Mouse (Mus musculus) left cerebral cortex, postnatal 14 days (tissue): Measurements from ENCODE around the gene Dpf3. TPM values are rescaled to one million over a fixed set of nuclear protein-coding genes. Genes with fewer than 3 reads are reported as not detected.

ENCODE experiments used
- DNase-seq, 2 experiments: peaks; one replicate each; pipeline ENCODE4 v3.0.0; 2021 to 2022; ENCODE audit warnings: low spot score in 2 of 2, mixed read lengths in 1 of 2
- intact Hi-C: fragments of 180-260 bp; cut with DNase I; formaldehyde crosslinking; loops from one replicate; pipeline ENCODE4 v1.15.1; 2025
- total RNA-seq, 2 experiments: library from RNA; stranded (reverse); gene quantifications; 2 replicates each; pipeline ENCODE4 v1.2.3; 2021

Dpf3 gene
- total RNA-seq, 2 experiments from 2014 or later: 6.7 to 7.5 TPM

DNA sequence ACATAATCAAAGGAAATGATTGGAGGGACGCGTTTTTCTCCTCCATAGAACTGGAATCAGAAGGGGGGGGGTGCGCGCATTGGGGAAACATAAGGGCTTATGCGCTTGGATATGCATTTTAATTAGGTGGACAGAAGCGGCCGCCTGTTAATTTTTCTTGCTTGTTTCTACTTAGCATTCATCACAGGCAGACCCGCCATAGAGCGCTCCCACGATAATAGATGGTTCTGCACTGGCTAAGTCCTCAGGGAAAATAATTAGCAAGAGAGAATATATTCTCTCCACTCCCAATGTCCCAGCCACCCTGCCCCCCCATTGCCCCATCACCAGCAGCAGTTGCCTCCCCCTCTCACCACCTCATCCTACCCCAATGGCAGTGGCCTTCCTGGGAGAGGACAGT, 11.2 kb downstream of the Dpf3 start:
- no peak for DNase-seq
- intact Hi-C loops: no loop called here

DNA sequence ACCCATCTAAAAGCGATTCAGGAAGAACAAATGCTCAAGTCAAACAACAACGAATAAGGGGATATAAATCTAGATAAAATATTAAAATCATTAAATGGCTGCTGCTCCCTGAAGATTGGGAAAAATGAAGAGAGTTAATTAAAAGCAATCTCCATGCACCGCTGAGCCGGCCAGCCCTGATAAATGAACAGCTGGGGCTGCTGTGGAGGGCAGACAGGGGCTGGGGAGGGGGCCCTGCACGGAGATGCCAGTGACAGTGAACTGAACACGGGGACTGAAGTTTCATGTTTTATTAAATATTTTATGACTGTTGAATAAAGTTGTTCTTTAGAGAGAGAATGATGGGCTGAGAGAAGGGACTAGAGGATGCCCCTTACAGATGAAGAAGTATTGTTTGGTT, 12.1 kb downstream of the Dpf3 start:
- intact Hi-C loops: no loop called here
- DNase-seq: no peak

DNA sequence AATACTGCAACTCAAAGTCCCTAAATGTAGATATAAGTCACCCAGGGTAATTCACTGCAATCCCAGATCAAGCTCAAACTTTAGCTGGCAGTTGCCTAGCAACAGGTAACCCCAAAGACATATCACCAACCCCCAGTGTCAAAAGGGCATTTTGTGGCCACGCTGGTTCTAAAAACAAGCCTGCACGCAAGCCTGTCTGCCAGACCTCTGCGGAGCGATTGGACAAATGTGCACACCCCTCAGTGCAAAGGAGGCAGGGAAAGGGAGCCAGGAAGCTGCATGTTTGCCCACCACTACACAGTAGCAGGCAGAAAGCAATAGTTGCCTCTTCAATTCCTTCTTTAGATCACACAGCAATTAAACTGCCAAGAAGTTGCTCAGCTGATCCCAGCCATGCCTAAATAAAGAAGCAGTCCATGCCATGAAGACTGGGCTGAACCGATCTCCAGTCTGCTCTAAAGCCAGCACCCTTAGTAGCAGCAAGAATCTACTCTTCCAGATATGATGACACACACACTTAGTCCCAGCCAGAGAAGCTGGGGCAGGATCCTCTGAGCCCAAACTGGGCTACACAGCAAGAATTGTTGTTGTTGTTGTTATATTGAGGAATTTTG, 13.4 kb downstream of the Dpf3 start:
- DNase-seq: no peak
- intact Hi-C loops: no loop called here

DNA sequence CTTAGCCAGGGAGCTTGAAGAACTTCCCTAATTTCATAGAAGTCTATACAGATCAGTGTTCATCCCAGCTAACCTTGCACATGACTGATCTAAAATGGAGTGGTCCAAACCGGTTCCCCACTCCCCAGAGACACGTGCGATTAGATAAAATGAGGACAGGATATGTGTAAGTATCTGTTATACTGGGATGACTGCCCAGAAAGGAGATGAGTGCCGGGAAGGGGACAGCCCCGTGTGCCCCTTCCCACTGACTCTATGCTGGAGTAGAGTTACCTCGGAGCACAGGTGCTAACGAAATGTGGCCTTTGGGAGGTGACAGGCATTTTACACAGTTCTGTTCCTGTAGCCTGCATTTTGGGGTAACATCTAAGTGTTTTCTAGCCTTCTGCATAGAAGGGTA, 15.8 kb downstream of the Dpf3 start:
- DNase-seq: no peak
- intact Hi-C loops: no loop called here

DNA sequence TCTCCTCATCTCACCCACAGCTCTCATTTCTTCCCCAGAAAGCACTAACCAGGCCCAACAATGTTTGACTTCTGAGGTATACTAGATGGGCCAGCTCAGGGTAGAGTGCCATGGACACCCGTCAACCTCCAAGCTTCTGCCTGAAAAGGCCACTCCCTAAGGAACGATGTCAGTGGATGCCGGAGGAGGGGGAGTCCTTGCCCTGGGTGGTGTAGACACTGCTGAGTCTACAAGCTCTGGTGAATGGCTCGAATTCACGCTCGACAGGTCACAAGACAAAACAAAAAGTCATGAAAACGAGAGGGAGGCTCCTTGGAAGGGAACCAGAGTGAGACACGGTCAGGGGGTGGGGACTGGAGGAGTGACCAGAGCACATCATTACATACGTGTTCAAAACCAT, 17.4 kb downstream of the Dpf3 start:
- intact Hi-C loops: no loop called here
- DNase-seq: no peak

DNA sequence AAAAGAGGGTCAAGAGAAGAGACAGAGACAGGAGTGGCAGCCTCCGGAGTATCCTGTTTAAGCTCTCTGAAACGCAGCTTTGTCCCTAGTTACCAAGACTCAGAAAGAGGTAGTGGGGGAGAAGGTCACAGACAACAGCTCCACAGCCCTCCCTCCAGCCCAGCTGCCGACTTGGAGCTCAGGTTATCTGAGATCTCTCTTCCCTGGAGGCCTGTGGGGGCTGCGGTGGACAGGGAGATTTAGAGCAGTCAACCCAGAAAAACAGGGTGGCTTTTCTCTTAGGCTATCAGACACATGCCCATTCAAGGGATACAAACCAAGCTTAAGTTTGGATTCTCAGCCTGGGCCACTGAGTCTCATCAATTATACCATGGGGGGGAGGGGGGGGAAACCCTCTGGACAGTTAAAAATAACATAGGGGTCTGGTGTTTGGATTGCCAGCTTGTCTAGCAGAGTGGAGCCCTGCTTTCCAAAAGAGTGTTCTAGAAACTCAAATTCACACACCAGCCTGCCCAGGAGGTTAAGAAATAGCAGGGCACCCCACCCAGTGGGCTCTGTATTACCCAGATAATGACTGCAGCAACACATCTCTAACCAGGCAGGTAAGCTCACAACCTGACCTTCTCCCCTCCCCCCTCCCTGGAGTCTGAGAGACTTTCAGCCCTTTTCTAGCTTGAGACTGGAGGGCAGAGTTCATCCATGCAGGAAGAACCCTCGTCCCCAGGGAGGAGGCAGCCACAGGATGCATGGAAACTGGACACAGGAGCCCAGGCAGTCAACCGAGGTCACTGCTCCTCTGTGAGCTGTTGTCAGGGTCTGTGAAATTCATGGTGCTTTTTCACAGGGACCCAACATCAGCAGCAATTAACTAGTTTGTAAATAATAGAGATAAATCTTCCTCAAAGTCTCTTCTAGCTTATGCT, 20.7 kb downstream of the Dpf3 start:
- no peak for DNase-seq
- intact Hi-C loops: no loop called here

DNA sequence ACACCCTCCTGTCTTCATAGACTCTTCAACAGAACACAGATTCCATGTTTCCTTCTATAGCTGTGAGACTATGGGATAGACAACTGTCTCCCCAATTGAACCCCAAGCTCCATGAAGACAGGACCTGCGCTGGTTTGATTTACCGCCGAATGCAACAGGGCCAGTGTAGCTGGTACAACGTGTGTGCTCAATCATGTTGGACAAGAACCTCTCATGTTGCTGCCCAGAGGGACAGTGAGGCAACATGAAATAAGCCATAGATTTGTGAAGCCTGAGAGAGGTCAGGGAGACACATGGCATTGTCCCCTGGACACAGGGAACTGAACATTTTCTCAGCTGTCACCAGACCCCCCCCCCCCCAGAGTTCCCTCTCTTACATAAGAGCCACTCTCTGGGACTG, 21.5 kb downstream of the Dpf3 start:
- DNase-seq: no peak
- intact Hi-C loops: no loop called here

DNA sequence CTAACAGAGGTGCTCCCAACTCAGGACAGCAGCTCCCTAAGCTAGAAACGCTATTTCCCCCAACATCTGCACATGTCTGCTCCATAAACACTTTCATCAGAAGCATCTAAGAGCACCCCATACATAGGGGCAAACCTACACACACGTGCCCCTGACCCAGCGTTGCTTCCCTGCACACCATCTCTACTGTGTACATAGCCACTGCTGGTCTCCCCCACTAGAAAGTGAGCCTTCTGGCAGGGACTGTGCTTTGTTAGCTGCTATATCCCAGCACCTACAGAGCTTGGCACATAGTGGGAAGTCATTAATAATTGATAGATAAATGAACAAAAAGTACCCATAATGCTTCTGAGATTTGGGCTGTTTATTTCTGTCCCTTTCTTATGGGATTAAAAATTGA, 27.2 kb downstream of the Dpf3 start:
- intact Hi-C loops: no loop called here
- DNase-seq: no peak

DNA sequence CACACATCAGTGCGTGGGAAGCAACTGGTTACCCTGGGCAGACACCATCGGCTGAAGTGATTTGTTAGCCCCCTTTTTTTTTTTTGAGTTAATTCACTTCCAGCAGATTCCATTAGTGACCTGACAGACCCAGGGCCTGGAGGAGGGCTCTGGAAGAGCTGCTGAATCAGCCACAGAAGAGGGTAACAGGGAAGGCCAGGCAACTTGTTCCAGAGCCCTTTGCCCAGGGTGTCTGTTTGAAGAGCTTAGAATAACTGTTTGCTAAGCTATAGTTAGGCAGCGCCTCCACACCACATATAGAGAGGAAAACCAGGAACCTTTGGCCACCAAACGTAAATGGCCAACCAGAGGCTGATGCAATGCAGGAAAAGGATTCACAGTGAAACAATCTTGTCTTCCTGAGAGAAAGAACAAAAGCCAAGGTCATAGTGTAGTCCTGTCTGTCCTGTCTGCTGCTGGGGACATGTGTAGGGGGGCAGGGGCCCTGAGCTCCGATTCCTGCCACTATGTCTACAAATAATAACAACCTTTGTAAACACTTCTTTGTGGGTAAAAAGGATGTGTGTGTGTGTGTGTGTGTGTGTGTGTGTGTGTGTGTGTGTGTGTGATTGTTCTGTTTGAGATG, 32.7 kb downstream of the Dpf3 start:
- intact Hi-C loops: no loop called here
- DNase-seq: no peak

DNA sequence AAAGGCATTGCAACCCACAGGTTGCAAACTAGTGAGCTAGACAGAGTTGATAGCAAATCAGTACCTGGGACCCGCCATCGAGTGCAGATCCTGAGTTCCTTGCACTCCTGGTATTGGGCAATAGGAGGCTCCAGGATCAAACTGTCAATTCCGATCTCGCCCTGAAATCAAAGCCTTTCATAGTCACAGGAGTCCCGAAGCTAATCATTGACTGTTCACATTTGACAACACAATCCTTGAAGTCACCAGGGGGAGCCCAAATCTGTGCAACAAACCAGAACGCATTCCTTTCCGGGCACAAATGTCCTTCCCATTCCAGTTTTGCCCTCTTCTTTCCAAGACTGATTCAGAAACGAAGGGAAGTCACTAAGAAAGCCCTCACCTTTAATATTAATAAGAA, 35.7 kb downstream of the Dpf3 start:
- intact Hi-C loops: no loop called here
- DNase-seq: no peak

DNA sequence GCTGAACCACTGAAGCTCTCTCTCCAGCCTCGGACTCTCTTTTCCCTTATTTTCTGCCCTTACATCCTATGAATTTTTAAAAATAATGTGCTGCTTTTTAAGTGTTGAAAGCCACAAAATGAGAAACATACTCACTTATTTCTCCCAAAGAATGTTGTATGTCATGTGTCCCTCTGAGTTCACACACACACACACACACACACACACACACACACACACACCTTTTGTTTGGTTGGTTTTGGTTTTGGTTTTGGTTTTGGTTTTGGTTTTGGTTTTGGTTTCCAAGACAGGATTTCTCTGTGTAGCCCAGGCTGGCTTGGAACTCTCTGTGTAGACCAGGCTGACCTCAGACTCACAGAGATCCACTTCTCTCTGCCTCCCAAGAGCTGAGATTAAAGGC, 37.0 kb downstream of the Dpf3 start:
- intact Hi-C loops: no loop called here
- no peak for DNase-seq

DNA sequence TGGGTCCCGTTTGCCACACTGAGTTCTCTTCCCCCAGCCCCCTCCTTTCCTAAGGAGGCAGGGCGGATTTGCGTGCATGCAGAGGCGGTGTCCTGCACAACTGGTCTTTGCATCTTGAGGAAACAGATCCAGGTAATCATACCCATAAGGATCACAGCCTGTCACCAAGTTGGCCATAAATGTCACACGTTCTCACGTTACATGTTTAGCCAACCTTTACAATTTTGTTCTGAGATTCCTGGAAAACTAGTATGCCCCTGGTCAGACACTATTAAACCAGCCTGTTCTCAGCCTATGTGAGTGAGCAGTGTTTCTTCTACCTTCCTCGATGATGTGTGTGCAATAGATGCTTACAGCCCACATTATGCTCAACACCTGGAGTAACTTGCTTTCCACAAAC, 38.3 kb downstream of the Dpf3 start:
- no peak for DNase-seq
- intact Hi-C loops: no loop called here

DNA sequence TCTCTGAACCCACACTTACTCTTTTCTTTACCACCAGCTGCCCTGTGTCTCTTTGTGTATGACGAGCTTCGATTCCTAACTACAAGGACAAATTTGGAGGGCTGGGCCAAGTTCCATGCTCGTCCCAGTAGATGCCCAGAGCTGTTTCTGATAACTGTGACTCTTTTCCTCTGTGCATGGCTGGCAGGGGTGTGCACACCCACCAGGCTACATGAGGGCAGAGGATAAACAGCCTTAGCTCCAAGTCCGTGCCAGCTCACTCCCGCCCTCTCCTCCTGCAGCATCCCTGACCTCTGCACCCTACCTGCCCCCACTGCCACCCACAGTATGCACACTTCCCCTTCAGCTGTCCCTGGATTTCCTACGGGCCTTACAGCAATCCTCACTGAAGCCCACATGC, 41.9 kb downstream of the Dpf3 start:
- DNase-seq: no peak
- intact Hi-C loops: no loop called here

DNA sequence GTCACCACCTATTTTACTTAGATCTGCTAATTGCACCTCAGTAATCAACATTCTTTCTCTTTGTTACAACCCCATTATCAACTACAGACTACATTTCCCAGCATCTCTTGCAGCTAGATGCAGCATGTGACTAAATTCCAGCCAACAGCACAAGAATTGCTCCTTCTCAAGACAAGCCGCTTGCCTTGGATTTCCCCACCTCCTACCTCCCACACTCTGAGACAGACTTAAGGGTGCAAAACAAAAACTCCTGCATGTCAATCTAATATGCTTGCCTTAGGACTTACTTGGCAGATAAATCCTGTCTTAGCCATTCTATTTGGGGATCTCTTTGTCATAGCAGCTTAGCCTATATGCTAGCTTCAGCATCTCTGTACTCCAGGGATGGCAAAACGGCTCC, 43.1 kb downstream of the Dpf3 start:
- peak; percentile 21 to 34 for DNase-seq
- intact Hi-C loops: no loop called here

DNA sequence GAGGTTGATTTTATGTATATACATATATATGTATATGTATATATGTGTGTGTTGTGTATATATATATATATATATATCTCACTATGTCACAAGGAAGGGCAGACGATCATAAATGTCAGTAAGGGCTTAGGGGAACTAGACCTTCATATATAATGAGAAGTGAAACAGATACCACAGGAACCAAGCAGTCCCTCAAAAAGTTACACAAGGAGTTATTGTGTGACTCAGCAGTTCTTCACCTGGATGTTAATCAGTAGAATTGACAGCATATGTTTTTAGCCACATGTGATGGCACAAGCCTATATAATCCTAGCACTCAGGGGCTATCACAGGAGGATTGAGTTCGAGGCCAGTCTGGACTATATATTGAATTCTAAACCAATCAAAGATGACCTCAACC, 49.5 kb downstream of the Dpf3 start:
- no peak for DNase-seq

DNA sequence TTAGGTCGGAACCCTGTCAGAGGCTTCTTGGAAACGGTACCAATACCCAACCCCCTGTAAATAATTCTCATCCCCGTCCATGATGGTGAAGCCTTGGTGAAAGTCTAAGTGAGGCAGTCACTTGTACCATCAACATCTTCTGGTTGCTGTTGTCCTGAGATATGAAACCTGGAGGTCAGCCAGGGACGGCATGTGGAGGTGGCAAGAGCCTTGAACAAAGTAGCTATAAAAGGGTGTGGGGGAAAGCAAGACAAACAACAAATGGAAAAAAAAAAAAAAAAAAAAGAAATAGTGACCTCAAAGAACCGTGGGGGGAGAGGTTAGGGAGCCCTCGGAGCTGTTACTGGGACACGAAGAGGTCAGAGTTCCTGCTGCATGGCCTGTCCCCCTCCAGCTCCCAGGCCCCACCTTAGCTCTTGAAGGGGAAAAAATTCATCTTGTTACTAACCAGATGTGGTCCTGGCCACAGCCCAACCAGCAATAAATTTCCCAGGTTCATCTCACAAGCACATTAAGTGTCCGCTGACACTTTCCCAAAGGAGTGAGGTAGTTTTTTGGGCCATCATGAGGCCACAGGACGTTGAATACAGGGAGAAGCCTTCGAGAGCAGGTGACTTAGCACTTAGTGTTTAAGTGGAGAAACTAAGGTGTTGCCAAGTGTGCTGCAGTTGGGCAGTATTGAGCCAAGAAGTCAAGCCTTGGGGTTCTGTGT, 53.4 kb downstream of the Dpf3 start:
- intact Hi-C loops: no loop called here
- DNase-seq: no peak

More for the DNA sequence above, 49.5 kb downstream of the Dpf3 start:
- intact Hi-C loops: no loop called here

DNA sequence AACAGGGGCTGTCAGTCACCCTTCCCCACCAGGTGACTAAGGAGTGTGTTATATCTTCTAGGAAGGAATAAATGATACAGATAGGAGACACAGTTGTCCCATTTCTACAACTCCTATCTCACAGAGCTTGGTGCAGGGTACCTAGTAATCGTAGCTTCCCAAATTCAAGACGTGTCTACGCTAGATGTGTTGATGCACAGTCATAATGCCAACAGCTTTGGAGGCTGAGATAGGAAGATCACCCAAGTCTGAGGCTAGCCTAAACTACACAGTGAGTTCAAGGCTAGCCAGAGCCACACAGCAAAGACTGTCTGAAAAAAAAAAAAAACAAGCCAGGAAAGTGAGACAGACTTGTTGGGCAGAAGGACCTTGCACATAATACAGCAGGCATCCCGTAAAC, 54.1 kb downstream of the Dpf3 start:
- intact Hi-C loops: no loop called here
- DNase-seq: no peak

DNA sequence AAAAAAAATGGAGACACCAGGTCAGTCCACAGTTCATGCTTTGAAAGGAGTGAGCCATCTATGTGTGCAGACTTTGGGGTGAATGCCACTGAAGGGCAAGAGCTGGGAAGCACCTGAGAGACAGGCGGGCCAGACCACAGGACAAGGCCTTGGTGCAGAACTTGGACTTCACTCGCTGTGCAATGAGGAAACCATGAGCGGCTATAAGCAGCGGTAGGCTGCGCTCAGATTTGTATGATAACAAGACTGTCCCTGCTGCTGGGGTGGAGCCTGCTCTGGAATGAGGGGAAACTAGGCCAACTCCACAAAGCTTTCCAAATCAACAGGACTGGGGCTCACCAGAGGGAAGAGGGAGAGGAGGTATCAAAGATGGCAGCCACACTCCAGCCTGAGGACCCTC, 57.3 kb downstream of the Dpf3 start:
- DNase-seq: no peak
- intact Hi-C loops: no loop called here

DNA sequence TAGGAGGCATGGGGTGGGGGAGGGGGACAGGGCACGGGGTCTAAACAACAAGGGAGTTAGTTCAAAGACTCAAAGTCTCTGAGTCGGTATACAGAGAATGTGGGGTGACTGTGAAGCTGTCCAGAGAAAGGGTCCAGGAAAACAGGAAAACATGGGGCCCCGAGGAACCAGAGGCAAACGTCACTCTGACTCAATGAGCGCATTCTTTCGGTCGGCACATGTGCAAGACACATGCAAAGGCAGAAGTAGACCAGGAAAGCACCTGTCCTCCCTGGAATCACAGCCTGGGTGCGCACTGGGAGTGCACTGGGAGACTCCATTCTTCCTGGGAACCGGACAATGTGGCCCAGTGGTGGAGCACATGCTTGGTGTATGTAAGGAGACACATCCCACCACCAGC, 59.5 kb downstream of the Dpf3 start:
- no peak for DNase-seq
- intact Hi-C loops: loop anchor here (5.0 kb wide), 1 partner anchor 891 kb away; no protein-coding TSS in a partner anchor

DNA sequence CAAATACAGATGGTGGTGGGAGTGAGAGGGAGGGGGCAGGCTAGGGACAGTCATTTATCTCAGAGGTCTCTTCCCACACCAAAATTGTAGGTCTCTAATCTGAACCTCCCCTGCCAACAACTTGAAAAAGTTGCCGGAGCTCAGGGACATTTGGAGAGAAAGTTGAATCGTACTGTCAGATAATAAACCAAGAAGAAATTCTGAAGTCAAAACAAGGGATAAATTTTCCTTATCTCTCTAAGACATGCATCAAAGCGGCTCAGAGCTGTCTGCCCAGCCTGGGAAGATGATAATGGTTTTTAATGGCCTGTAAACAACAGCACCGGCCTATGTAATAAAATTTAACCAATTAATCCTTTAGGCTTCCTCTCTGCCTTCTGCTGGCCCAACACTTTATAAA, 59.9 kb downstream of the Dpf3 start:
- intact Hi-C loops: loop anchor here (5.0 kb wide), 1 partner anchor 890 kb away; no protein-coding TSS in a partner anchor
- DNase-seq: no peak
